Mouse (Mus musculus): ENCODE measurements around the gene Nrp2.
A peak's percentile ranks its signal among the peaks of the same experiment; 100 is the strongest.

The Nrp2 gene

DNA sequence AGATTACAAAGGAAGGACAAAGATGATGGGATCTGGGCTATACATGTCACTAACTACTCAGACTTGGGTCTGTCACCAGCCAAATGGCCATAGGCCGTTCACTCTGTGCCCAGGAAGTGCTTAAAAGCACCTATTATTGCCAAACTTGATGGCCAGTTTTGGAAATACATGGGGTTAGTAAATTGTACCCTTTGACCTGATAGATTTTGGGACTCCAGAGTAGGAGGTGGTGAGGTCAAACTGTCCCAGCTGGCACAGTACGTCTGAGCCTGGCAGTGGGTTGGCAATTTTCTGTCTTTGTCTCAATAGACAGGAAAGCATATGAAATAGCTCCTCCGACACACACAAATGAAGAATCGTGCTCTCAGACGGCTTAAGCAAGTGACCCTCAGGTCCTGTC is 20.8 kb downstream of the Nrp2 start:
- no peak for DNase-seq (ENCODE audit: low spot score in 2 of 2)

DNA sequence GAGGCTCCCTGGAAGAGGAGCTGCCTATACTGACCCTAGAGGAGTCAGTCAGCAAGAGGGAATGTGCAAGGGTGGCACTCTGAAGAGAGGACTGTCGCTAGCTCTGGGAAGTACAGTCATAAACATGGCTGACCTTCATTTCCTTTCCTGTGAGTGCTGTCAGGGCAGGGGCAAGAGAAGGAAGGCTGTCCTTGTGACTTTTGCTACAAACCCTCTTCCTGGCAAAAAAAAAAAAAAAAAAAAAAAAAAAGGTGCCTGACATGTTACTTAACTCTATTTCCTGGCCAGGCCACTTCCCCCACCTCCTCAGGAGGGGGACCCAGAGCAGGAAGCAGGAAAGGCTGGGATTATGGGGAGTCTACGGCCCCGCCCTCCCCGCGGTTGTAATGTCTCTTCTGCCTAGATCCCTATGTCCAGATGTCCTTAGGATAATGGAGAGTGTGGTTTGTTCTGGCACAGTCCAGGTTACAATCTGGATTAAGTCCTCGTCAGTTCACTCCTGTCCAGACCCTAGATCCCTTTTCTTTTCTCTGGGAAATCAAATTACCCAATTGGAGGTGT is 21.5 kb downstream of the Nrp2 start:
- peak; percentile 71 to 83 for DNase-seq (ENCODE audit: low spot score in 2 of 2)

DNA sequence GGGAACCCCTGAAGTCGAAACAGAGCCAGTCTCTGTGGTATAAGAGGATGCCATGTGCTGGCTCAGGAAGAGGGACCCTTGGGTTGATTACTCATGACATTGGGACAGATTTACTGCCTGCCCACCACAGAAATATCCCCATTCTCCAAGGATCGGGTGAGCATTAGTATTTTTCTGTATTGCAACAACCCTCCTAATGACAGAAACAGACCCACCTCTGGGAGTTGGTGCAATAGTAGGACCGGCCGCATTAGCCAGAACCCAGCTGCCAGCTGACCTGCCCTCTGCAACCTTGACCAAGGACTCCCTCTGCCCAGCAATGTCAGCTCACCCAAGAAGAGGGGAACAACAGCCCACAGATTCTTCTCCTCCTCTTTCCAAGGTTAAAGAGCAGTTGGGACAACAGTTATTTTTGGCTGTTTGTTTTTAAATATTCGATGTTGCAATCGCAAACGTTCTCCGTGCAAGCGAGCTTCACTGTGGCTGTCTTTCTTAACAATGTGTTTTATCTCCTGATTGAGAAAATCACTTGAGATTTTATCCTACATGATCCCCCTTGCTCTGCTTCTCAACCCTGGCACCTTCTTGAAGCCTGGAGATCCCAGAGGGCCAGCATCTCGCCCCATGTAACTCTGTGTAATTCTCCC is 22.1 kb downstream of the Nrp2 start:
- peak in 1 of 2 experiments; percentile 52 for DNase-seq (ENCODE audit: low spot score in 2 of 2)

DNA sequence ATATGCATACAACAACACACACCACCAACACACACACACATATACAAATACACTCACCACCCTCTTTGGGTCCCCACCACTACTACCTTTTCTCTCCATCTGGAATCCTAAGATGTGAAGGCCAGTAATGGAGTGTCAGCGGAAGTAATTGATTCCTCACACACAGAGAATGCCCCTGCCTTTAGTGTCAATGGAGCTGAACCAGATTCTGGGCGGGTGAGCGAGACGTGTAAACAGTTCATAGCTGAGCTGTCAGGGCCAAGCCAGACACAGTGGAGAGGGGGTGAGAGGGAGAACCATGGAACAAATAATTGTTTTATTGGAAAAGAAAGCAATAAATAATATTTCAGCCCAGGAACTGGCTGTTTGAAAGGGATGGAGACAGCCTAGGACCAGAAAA is 24.1 kb downstream of the Nrp2 start:
- no peak for DNase-seq (ENCODE audit: low spot score in 2 of 2)

- no peak for DNase-seq (ENCODE audit: low spot score in 2 of 2)
Observed at GRCm38 (mm10) chr1:62728421-62728820, 25.3 kb downstream of the Nrp2 start.

- no peak for DNase-seq (ENCODE audit: low spot score in 2 of 2)
Observed at GRCm38 (mm10) chr1:62728926-62729325, 25.8 kb downstream of the Nrp2 start.

DNA sequence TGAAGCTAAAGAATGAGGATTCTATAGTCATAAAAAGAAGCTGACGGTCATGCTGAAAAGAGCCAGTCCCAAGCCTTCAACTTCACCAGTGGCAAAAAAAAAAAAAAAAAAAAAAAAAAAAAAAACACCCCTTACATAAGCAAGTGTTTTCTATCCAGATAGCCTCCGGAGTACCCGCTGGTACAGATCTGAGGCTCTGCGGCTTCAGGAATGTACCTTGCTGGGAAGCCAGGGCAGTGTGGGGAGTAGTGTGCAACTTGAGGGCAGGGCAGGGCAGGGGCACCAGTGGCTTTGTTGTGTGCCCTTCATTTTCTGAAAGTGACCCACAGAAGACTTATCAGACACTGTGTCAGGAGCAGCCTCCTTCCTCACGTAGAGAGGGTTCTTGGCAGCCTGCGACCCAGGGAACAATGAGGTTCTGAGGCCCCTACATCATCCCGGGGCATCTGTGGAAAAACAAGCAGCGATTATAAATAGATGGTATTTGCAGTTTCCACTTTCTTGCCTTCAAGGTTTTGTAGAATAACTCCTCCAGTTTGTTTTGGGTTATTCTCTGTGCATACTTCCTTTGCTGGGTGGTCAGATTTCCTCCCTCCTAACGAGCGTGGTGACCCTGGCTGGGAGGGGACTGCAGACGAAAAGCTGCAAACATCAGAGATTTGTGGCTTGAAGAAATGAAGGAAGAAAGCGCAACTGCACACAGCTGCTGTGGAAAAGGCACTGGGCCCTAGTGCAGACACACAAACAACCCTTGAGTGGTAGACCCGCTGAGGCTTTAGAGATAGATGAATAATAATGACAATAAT is 26.5 kb downstream of the Nrp2 start:
- DNase-seq (ENCODE audit: low spot score in 2 of 2): no peak

DNA sequence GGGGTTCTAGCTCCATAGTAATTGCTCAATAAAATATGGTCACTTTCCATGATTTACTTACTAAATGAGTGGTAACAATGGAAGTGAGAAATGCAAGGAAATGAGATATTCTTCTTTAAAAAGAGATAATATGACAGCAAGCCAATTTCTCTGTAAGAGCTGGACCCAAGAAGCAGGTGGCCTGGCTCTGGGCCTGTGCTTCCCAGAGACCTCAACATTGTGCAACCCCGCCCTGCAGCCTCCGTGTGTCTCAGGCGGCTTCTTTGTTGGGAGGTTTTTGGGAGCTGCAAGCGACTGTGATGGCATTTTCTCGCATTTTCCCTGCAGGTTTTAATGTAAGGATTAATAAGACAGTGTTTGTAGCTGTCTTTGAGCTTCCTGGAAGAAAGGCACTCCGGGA is 29.0 kb downstream of the Nrp2 start:
- no peak for DNase-seq (ENCODE audit: low spot score in 2 of 2)

- no peak for DNase-seq (ENCODE audit: low spot score in 2 of 2)
Observed at GRCm38 (mm10) chr1:62734420-62734931, 31.4 kb downstream of the Nrp2 start.

DNA sequence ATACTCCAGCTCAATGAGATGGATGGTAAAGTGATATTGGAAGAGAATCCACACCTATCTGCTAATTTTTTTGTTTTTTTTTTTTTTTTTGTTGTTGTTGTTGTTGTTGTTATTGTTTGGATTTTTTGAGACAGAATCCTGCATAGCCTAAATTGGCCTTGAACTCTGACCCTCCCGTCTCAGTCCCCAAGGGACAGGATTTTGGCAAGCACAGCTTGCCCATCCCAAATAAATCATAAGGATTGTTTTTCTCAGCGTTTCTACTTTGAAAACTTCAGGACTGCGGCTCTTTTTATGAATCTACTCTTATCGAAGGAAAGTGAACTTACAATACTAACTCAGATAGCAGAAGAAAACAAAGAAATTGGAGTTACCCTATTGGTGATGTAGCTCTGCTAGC is 31.9 kb downstream of the Nrp2 start:
- no peak for DNase-seq (ENCODE audit: low spot score in 2 of 2)

DNA sequence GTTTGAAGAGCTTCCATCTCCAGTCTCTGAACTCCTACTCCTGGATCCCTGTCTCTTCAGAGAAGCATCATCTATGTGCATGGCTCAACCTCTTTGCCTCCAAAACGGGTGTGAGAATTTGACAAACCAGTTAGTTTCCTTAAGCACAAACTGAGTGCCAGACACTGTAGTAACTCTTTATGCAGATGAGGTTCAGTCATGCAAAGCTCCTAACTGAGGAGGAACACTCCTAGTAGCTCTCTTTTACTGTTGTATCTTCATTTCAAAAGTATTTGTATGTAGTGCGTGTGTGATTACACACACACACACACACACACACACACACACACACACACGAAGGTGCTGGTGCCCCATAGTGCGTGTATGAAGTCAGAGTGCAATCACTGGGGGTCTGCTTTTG is 32.8 kb downstream of the Nrp2 start:
- DNase-seq (ENCODE audit: low spot score in 2 of 2): no peak

- no peak for DNase-seq (ENCODE audit: low spot score in 2 of 2)
Observed at GRCm38 (mm10) chr1:62736455-62737012, 33.4 kb downstream of the Nrp2 start.

GRCm38 (mm10) chr1:62738165-62738564 is 35.1 kb downstream of the Nrp2 start:
- DNase-seq (ENCODE audit: low spot score in 2 of 2): no peak

- DNase-seq (ENCODE audit: low spot score in 2 of 2): peak; percentile 61 to 64
Observed at GRCm38 (mm10) chr1:62742092-62742491, 39.0 kb downstream of the Nrp2 start.

- DNase-seq (ENCODE audit: low spot score in 2 of 2): no peak
Observed at GRCm38 (mm10) chr1:62743064-62743694, 40.1 kb downstream of the Nrp2 start.

GRCm38 (mm10) chr1:62745889-62746288 is 42.8 kb downstream of the Nrp2 start:
- DNase-seq (ENCODE audit: low spot score in 2 of 2): no peak

DNA sequence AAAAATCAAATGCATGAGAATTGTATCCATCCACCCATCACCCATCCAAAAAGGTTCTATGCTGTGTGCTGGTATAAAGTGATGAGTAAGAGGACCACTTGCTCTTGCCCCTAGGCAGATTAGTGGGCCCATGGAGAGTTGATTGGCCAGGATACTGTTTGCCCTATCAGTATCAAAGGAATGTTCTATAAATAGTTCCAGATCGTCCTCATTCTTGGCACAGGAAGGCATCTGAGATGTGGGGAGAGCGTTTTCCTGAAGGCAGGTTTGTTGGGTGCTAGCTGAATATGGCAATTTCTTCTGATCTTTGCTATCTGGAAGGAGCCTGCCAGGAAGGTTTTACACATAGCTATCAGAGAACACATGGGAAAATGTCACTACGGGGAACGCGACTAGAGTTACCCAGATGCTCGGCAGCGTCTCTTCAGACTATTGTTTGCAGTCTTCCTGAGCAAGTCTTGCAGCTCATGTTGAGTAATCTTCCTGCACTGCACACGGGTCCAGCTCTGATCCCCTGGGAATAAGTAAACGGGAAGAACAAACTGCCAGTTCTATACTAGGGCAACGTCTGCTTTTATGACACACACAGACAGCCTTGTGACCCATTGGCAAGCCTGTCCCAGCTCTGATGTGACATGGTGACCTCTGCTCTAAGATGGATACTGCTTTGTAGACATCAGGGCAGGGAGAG is 44.5 kb downstream of the Nrp2 start:
- peak; percentile 66 to 82 for DNase-seq (ENCODE audit: low spot score in 2 of 2)

DNA sequence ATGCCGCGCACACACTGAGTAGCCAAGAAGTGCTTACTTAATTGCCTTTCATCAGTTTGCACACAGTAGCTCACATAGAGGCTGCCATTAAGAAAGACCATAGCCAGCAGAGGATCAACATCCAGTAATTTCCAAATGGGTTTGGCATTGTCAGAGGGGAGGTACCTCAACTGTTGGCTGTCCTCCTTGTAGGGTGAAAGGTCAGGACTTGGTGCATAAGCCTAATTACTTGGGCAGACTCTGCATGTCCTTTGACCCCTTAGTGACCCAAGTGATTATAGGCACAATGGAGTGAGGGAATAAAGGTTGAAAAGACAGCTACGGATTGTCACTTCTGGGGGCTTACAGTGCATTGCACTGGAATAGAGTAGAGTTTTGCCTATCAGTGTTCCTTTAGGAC is 45.3 kb downstream of the Nrp2 start:
- DNase-seq (ENCODE audit: low spot score in 2 of 2): no peak

DNA sequence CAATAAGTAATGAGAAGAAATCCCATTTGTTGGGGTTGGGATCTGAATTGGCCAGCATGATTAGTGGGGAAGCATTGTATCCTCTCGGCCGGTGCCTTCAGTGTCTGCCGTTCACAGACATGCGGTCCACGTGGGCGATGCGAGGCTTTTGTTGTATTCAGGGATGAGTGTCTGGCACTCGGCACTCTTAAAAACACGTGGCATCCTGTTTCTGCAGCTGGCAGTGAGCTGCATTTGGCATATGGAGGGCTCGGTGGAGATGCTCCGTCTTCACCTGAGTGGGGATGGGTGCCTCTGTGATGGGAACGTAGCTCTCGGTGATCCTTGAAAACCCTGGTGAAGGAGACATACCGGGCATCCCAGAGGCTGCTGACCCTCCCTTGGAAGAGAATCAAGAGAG is 46.6 kb downstream of the Nrp2 start:
- no peak for DNase-seq (ENCODE audit: low spot score in 2 of 2)

GRCm38 (mm10) chr1:62750408-62751008 is 47.4 kb downstream of the Nrp2 start:
- DNase-seq (ENCODE audit: low spot score in 2 of 2): peak in 1 of 2 experiments; percentile 62
